Mouse (Mus musculus): ENCODE data around the gene Tpcn2. TPM values are rescaled to one million over a fixed set of nuclear protein-coding genes. Genes with fewer than 3 reads are reported as not detected.

Gene Tpcn2
- total and polyA plus RNA-seq, 3 experiments, result 3.7 to 7.3 (median 7.2) TPM

DNA sequence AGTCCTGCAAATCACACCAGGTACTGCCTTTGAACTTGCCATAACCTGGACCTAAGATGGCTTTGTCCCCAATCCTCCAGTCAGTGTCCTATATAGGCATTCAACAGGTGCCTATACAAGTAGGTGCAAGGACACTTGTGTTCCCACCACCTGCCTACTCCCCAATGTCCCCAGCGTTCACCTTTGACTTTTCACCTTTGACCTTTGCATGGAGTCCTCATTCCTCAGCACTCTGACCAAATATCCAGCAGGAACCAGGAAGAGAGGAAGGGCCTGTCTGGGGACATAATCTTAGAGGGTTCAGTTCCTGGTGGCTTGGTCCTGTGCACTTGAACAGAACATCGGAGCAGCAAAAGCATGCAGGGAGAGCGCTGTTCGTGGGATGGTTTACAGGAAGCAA, 147.0 kb downstream of the Tpcn2 start:
- Histone ChIP-seq H3K27me3 (replicated peaks) (peaks cover 66% of the 10 kb centered on the region), H3K4me3 (replicated peaks in 1 of 3; ENCODE audit: low read depth in 2 of 3, low read length in 2 of 3, poor library complexity in 1 of 3) (no peak overlapping the region), H3K36me3 (replicated peaks in 1 of 2; ENCODE audit: control insufficient read depth in 1 of 2, insufficient read depth in 1 of 2, low read length in 1 of 2) (no peaks in the 10 kb centered on the region), H3K4me2 (ENCODE audit: insufficient read depth, low read depth, poor library complexity, severe bottlenecking) (no peak overlapping the region), H3K79me2 (replicated peaks; ENCODE audit: control insufficient read depth, extremely low read depth, insufficient read depth, poor library complexity, severe bottlenecking) (no peaks in the 10 kb centered on the region), H3K27ac (ENCODE audit: insufficient read depth, low read depth) (no peak overlapping the region), H3K9ac (ENCODE audit: insufficient read depth, low read depth) (no peak overlapping the region), H3K9me3 (replicated peaks; ENCODE audit: low read length) (peaks cover 33% of the 10 kb centered on the region), H3K4me1 (ENCODE audit: control insufficient read depth in 1 of 2, insufficient read depth in 2 of 2) (peaks cover 0 to 4% of the 10 kb centered on the region in 2 experiments; a peak in 2 of 4 replicates)
- dilution Hi-C loops (cut with MboI; ENCODE audit: extremely low pct_ligation_motif_present, extremely low pct_unique_long_range_greater_than_20kb, low sequenced_read_pairs) (no loop called here), in situ Hi-C loops (cut with MboI; ENCODE audit: low pct_ligation_motif_present, low pct_unique_long_range_greater_than_20kb, low sequenced_read_pairs) (no loop called here)
- DNase-seq (ENCODE audit: extremely low read depth), result no peak
- TF ChIP-seq ETS1 (conservative IDR thresholded peaks at IDR 0.05; ENCODE audit: low read depth, low read length) (no peak), NRF1 (IDR thresholded peaks at IDR 0.05; ENCODE audit: low read depth, low read length) (no peak), JUN (IDR thresholded peaks at IDR 0.05; ENCODE audit: insufficient read depth, low read depth, low read length) (no peak), USF2 (conservative IDR thresholded peaks at IDR 0.05; ENCODE audit: low read depth, low read length) (no peak), RCOR1 (conservative IDR thresholded peaks at IDR 0.05; ENCODE audit: low read depth, low read length) (no peak), MEF2A (IDR thresholded peaks at IDR 0.05; ENCODE audit: borderline replicate concordance, low read depth, low read length) (no peak), ELF1 (IDR thresholded peaks at IDR 0.05; ENCODE audit: low read depth, low read length) (no peak), HCFC1 (IDR thresholded peaks at IDR 0.05; ENCODE audit: low read depth, low read length) (no peak)

Other genes starting within 250 kb of the Tpcn2 start
- not detected in 2 replicates for gene 1810010D01Rik, start 75.9 kb downstream of the Tpcn2 start, total RNA-seq (2012; rRNA removed)
- not detected in 2 replicates for gene 1810010D01Rik, start 75.9 kb downstream of the Tpcn2 start, total RNA-seq (2014; rRNA removed)
- not detected in 2 replicates for gene 1810010D01Rik, start 75.9 kb downstream of the Tpcn2 start, polyA plus RNA-seq (2012; ENCODE audit: insufficient read length, low read depth)
- gene Mrgprf, start 16.8 kb upstream of the Tpcn2 start, total RNA-seq (2012; rRNA removed), result not detected in 2 replicates
- gene Mrgprf, start 16.8 kb upstream of the Tpcn2 start, total RNA-seq (2014; rRNA removed), result not detected in 2 replicates
- gene Mrgprf, start 16.8 kb upstream of the Tpcn2 start, polyA plus RNA-seq (2012; ENCODE audit: insufficient read length, low read depth), result not detected in 2 replicates
- gene Mrgprd, start 30.8 kb upstream of the Tpcn2 start, total RNA-seq (2012; rRNA removed), result not detected in 2 replicates
- gene Mrgprd, start 30.8 kb upstream of the Tpcn2 start, total RNA-seq (2014; rRNA removed), result not detected in 2 replicates
- gene Mrgprd, start 30.8 kb upstream of the Tpcn2 start, polyA plus RNA-seq (2012; ENCODE audit: insufficient read length, low read depth), result not detected in 2 replicates

All from CH12.LX (cell line).